Mouse (Mus musculus) testis, postnatal 14 days (tissue): ENCODE results near the gene Fcgr2b.

ENCODE experiments used
- DNase-seq: peaks from one replicate; pipeline ENCODE4 v3.0.0; 2021; ENCODE audit warnings: low spot score

Gene Fcgr2b

DNA sequence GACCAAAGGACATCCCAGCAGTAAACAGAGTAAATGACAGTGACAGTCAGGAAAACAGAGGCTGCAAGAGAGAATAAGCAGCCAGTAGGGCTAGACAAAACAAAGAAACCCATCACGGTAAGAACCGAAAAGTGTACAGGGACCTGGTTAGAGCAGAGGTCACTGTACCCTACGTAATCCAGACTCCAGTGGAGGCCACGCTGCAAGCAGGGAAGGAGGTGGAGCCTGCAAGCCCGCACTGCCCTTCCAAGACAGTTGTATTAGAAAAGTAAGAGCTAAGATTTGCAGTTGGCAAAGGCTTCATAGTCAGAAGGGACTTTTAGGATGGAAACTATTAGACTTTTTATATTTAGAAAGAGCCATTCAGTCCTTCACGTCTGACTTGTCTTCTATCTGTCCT, 49.4 kb downstream of the Fcgr2b start:
- no peak for DNase-seq

DNA sequence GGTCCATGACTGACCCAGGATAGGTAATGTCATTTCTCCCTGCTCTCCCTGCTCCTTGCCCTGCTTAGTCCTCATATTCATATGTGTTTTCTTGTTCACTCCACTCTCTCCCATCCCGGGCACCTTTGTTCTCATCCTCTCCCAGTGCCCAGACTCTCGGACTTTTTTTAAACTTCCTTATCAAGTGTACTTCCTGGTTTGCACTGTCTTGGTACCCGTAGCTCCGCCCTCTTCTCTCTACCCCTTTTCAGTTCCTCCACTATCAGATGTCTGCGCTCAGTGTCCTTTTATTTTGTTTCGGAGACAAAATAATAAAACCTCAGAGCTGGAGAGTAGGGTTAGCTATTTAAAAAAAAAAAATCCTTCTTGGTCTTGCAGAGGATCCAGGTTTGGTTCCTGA, 51.9 kb downstream of the Fcgr2b start:
- no peak for DNase-seq

GRCm38 (mm10) chr1:170919308-170919707, 57.0 kb downstream of the Fcgr2b start:
- no peak for DNase-seq

DNA sequence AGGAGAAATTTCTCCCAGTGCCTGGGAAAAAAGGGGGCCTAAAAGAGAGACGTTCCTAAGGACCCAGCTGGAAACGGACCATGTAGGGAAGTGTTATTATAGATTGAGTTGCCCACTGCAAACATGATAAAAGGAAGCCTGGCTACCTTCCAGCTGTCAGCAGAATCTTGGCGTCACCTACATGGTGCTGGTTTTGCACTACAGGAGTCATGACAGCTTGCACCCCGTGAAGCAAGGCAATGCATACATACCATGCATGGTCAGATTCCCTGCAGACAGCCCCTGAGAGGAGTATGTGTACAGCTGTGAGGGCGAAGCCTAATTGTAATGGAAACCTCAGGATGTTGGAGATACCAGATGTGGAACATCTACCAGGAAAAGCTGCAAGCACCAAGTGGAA, 60.7 kb downstream of the Fcgr2b start:
- no peak for DNase-seq

DNA sequence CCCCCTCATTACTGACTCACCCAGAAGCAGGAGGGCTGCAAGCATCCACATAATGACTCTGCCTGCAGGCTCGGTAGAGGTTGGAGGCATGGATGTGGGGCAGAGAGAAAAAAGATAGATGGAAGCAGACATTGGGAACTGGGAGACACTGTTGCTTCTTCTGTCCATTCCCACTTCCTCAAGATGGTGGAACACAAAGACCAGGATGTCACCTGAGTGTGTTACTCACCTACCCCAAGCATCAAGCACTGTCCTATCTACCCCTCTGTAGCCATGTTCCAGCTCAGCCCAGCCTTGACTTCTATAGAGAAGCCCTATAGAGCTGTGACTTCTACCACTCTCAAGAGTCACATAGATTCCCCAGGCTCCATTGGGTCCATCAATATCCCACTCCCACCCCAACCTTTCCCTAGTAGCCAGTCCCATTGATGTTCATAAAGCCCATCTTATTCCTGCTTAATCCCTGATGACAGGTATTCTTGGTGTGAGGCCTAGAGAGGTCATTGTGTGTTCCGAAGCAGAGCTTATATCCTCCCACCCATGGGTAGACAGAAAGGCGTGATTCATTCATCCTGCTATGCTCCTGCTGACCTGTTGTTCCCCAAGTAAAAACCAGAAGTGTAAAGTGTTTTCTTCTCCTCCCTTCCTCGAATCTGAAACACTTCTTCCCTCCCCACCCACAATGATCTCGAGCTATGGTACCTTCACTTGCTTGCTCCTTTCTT, 63.3 kb downstream of the Fcgr2b start, which contains the start of gene Fcrlb:
TSS of gene Fcrlb (minus strand) at position 51 of the 725 bp plus-strand sequence.
- DNase-seq, result no peak

DNA sequence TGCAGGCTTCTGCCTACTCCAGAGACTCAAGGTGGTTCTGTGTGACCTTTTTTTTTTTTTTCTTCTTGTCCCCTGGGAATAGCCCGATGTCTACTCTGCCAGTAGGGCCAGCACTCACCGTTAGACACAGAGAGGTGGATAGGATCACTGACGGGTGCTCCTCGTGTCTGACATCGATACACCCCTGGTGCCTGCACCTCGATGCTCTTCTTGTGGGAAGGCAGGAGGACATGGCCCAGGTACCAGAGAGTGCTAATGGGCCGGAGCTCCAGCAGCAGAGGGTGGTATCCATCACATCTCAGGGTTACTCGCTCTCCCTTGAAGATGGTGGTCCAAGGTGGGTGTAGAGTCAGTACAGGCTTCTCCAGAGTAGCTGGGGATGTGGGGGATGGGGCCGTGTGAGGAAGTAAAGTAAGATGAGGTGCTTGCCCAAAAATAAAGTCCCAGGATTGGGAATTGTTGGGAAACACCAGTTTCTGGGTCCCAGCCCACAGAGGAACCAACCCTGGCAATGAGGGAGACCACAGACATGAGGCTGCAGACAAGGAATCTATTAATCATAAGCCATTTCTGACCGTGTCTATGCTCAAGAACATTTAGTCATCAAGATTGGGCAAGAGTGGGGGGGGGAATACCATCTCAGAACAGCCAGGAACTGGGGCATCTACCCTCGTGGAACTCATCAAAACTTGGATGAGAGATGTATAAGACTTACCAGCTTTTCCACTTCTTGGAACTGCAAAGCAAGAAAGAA, 64.3 kb downstream of the Fcgr2b start:
- no peak for DNase-seq
